Mouse (Mus musculus) lung, adult 2 months (tissue): ENCODE measurements around the gene Ephb4.

ENCODE experiments used
- CTCF ChIP-seq: fragments of 200-500 bp; IDR thresholded peaks from 2 replicates; pipeline ENCODE4 v1.5.1; 2011; ENCODE audit warnings: mild to moderate bottlenecking, low read length, control low read depth; ENCODE audit not compliant: insufficient read depth
- POLR2A ChIP-seq: fragments of 200-500 bp; IDR thresholded peaks from 2 replicates; pipeline ENCODE4 v1.6.1; 2011; ENCODE audit warnings: low read depth, mild to moderate bottlenecking, control low read depth, low read length, borderline replicate concordance; ENCODE audit errors: extremely low read depth

DNA sequence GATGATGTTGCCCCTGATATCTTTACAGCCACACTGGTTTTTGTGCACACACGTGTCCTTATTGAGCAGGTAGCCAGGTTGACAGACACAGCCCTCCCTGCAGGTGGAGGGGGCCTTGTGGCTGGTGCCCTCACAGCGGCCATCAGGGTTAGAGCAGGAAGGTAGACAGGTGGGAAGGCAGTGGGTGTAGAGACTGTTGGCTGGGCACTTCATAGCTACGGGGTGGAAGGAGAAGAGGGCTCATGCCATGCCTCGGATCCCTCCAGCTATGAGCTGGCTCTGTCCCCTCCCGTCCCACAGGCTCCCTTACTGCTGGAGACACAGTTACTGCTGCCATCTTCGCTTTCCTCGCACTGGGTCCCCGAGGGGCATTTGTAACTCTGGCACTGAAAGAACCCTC lies 41.7 kb downstream of the Ephb4 start:
- TF ChIP-seq POLR2A (no peak), CTCF (no peak)
